Mouse (Mus musculus) adrenal gland (tissue): ENCODE measurements around the gene Bub3.

Experiments
- intact Hi-C: fragments of 180-260 bp; cut with DNase I; formaldehyde crosslinking; loops from one replicate; pipeline ENCODE4 v1.15.1; 2025
- long read RNA-seq, 2 experiments: library from polyadenylated mRNA; unstranded; transcript quantifications; one replicate each; pipeline ENCODE4 v2.0.0; 2020; ENCODE audit warnings: borderline replicate concordance in 1 of 2; ENCODE audit not compliant: insufficient replicate concordance in 1 of 2

The Bub3 gene
- long read RNA-seq, experiment 1, transcript Bub3-201 (8 exons, 2,218 nt) = major isoform, 142 of 153 reads
- long read RNA-seq, experiment 1, partial matches to known transcripts = 5 of 153 reads
- long read RNA-seq, experiment 1, other reads (novel, unspliced or antisense) = 6 of 153 reads
- long read RNA-seq, experiment 2, transcript Bub3-201 (8 exons, 2,218 nt) = major isoform, 157 of 169 reads
- long read RNA-seq, experiment 2, partial matches to known transcripts = 7 of 169 reads
- long read RNA-seq, experiment 2, other reads (novel, unspliced or antisense) = 5 of 169 reads

DNA sequence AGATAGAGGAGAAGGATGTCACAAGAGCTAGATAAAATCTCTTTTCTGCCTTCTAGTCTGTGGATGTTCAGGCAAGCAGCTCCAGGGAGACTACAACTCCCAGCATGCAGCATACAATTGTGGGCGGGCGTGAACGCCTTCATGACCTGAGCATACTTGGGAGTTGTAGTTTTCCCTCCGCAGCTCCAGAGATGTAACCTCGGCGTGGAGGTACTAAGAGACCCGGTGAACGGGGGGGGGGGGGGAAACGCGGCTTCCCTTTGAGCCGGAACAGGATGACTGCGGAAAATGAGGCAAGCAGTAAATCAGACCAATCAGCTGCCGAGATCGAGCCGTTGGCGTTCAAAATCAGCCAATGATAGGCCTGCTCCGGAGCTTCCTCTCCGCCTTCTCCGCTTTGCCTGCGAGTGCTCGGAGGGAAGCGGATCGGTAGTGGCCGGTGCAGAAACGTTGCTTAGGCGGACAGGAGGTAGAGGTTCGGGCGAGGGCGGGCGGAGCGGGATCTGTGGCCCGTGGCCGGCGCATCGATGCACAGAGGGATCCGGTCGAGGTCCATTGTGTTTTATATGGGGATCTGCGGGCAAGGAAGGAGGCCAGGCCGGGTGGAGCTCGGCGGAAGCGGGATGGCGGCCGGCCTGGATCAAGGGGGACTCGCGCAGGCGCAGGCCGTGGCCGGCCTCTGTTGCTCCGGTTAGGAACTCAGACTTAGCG, at the start of gene Bub3:
Bub3 (plus strand) TSS at position 237 of the 711 bp plus-strand sequence.
- intact Hi-C loops = no loop called here

DNA sequence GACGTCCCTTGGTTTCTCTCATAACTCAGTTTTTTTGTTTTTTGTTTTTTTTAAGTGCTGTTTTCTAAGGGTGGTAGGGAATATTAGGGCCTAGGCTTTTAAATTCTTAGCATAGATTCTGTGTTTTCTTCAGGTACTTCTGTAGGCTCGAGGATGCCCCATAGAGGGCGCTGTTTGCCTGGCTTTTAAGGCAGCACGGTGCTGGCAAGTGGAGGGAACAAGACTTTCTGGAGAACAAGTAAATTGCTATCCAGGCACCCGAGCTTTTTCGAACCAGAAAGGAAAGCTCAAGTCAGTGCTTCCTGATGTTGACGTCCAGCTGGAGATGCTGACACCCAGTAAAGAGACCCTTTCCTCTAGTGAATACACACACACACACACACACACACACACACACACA, 20.0 kb upstream of the Bub3 start:
- intact Hi-C loops = loop anchor here (10.0 kb wide), 1 partner anchor 205 kb away; no protein-coding TSS in a partner anchor

DNA sequence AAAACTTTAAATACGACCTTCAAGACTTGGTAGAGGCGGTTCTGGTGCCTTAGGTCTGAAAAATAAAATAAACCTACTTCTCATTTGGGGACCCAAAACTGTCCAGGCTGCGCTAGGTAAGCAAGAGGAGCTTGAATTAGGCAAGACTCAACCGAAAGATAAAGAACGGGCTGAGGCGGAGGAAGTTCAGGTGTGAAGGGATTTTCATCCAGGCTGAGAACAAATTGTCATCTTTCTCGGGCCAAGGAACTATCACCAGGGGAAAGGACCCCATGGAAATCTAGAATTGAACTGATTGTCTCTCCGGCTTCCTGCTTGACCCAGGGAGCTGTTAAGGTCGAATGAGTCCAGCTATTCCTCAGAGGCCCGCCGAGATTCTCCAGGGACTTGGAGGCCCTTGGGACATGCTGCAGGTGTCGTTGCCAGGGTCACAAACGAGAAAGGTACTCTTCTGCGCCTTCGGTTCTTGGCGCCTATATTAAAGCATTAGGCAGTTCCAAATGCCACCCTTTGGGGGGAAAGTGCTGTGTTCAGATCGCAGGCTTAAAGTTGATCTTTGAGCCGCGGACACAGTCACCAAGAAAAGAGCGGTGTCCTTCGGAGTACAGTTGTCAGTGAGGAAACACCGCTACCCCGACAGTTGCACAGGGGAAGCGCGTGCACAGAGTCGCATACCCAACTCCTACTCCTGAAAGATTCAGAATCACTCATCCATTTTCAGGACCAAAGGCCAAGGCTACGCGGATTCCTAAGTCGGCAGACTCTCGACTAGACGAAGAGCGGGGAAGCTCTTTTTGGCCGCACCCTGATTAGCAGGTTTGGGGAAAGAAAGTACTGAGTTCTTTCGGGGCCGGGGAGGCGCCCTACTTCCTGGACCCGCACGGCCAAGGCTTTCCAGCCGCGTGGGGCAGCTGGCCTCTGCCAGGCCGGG, 18.6 kb upstream of the Bub3 start:
- intact Hi-C loops = loop anchor here (10.0 kb wide), 1 partner anchor 203 kb away; no protein-coding TSS in a partner anchor

DNA sequence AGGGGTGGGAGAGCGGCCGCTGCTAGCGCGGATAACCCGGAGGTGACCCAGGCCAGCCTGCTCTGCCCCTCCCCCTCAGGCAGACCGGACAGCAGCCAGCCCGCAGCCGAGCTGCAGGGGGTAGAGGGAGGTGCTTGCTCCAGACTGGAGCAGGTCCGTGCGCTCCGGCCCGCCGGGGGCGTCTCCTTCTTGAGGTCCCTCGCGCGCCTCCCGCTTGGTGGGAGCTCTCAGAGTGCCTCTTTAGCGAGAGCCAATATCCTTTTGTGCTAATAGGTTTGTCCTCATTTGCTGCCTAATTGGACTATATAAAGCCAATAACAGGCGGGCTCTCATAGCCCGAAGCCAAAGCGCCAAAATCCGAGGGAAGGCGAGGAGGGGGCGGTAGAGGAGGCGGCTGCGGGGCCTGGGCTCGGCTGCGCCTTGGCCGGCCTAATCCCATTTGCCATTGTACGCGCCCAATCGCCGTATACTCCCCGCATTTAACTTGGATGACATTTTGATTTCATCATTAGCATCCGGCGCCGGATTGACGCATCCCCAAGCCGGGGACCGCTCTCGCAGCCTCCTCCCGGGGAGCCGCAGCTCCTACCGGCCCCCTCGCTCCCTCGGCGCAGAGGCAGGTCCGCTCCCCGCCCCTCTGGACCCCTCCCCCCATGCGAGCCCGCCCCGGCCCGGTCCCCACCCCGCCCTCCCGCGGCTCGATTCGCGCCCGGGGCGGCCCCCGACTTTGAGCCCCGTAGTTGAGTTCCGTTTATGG, 17.7 kb upstream of the Bub3 start, which contains the start of gene Hmx3:
Hmx3 (plus strand) TSS at position 753 of the 757 bp plus-strand sequence.
- intact Hi-C loops = loop anchor here (10.0 kb wide), 1 partner anchor 203 kb away; no protein-coding TSS in a partner anchor

DNA sequence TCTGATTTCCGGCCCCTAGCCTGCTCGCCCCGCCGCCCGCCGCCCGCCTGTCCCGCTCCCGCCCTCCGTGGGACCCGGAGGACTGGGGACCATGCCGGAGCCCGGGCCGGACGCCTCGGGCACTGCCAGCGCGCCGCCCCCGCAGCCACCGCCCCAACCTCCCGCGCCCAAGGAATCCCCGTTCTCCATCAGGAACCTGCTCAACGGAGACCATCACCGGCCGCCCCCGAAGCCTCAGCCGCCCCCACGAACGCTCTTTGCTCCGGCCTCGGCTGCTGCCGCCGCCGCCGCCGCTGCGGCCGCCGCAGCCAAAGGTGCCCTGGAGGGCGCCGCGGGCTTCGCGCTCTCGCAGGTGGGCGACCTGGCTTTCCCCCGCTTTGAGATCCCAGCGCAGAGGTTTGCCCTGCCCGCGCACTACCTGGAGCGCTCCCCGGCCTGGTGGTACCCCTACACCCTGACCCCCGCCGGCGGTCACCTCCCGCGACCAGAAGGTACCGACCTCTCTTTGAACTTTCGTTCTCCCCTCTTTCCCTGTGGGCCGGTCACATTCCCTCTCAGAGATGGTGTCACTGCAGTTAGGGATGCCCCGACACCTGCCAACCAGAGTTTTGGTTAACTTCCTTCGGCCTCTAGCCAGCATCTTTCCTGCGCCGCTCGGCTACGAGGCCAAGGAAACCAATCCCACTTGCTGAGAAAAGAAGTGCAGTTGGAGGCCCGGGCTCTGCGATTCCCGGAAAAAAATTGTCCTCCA, 17.0 kb upstream of the Bub3 start:
- intact Hi-C loops = loop anchor here (10.0 kb wide), 1 partner anchor 202 kb away; no protein-coding TSS in a partner anchor

DNA sequence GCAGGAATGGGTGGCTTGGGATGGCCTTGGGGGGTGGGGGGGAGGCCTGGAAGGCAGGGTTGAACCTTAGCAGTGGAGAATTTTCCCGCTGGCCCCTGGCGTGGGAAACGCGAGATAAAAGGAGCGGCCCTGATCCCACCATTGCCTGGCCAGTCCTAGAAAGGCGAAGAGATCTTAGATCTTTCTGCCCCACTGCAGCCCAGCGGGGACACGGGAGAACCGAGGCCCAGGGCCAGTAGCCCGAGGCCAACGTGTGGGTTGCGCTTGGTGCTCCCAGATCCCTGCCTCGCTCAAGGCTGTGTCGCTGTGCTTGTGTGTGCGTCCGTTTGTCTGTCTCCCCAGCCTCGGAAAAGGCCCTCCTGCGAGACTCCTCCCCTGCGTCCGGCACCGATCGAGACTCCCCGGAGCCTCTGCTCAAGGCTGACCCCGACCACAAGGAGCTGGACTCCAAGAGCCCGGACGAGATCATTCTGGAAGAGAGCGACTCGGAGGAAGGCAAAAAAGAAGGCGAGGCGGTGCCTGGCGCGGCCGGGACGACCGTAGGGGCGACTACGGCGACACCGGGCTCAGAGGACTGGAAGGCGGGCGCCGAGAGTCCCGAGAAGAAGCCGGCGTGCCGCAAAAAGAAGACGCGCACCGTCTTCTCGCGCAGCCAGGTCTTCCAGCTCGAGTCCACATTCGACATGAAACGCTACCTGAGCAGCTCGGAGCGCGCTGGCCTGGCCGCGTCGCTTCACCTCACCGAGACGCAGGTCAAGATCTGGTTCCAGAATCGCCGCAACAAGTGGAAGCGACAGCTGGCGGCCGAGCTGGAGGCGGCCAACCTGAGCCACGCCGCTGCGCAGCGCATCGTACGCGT, 16.2 kb upstream of the Bub3 start:
- intact Hi-C loops = loop anchor here (10.0 kb wide), 1 partner anchor 201 kb away; no protein-coding TSS in a partner anchor

DNA sequence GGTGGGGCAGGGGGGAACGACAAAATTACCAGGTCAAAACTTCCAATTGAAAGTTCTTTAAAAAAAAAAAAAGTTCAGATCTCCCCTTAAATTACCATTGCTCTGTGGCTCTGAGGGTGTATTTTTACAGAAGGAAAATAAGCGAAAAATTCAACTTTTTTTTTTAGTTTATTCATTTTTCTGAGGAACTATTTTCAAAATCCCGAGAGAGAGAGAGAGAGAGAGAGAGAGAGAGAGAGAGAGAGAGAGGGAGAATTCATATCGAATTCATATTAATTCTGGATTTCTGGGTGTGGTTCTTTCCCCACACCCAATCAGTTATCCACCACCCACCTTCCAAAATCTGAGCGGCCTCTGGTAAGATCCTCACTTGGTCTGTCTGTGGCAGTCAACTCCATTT, 15.2 kb upstream of the Bub3 start:
- intact Hi-C loops = loop anchor here (10.0 kb wide), 1 partner anchor 200 kb away; no protein-coding TSS in a partner anchor

DNA sequence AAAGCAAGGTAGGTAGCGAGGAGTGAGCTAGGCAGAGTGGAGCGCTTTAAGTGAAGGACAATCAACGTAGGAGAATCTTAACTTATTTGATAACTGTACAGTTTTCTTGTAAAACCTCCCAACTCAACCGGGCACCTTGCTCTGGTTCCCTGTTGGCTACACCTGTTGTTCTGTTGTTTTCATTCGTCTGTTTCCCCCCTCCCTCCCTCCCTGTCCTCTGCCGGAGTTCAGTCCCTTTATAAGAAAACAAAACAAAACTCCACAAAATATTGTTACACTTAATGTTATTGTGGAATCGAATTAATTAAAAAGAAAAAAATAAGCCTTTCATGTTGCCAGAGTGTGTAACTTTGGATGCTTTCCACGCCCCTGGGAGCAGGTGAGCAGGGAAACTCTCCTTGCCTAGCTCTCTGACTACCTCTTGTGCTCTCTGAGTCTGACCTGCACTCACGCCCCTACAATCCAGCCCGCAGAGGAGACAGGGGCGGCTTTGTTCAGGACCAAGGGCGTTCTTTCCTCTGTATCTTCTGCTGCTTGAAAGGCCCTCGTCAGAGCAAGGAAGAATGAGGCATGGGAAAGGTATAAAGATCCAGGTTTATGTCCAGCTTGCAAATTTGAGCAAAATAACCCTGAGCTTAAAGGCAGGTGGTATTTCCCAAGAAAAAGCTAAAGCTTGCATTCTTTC, 14.2 kb upstream of the Bub3 start:
- intact Hi-C loops = loop anchor here (10.0 kb wide), 1 partner anchor 199 kb away; no protein-coding TSS in a partner anchor

DNA sequence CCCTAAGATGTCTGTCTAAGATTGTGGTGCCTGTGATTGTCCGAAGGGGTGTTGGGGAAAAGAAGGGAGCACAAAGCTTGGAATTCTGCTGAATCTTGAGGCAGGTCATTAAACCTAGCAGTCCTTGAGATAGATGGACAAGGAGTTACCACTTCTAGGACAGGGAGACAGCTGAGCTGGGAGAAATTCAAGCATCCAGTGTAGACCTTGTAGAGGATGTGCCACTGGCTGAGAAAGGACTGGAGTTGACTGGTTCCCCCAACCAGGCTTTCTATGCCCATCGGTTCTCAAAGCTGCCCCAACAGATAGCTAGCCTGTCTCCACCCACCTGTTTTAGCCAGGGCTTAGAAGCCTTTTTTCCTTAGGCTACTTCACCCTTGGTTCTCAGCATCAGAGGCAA, 13.6 kb upstream of the Bub3 start:
- intact Hi-C loops = loop anchor here (10.0 kb wide), 1 partner anchor 198 kb away; no protein-coding TSS in a partner anchor

DNA sequence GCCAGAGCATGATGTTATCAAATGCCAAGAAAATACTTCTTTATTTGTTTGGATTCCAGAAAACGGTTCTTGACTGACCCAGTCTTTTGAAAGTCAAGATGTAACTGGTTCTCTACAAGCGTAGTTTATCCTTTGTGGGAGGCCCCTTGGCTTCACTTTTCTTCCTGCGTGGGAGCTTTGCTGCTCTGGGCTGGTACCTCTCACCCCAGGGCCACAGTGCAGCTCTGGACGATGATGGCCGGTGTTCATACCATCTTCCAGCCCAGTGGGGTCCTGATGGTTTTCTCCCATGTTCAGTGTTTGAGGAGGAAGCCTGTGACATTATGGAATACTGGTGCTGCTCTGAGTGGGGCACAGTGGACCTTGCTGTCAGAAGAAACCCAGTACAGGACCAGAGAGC, 12.5 kb upstream of the Bub3 start:
- intact Hi-C loops = loop anchor here (10.0 kb wide), 1 partner anchor 197 kb away; no protein-coding TSS in a partner anchor

DNA sequence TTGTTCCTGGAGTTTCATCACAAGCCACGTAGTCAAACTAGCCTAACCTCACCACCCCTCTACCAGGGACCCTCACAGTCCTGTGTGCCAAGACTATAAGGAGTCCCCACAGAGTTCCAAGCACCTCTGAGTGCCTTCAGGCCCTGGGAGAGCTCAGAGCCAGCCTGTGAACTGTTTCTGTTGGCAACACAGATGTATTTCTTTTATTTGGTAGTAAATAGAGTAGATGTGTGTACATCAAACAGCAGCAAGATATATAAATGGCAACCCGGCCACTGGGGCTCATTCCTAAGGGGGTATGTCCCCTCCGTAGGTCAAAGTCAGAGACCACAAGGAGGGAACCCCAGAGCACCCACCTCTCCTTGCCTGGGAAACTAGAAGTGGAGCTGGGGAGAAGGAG, 11.5 kb upstream of the Bub3 start, which contains the start of gene Hmx2:
Hmx2 (plus strand) TSS at position 301 of the 400 bp plus-strand sequence.
- intact Hi-C loops = loop anchor here (10.0 kb wide), 1 partner anchor 196 kb away; no protein-coding TSS in a partner anchor

DNA sequence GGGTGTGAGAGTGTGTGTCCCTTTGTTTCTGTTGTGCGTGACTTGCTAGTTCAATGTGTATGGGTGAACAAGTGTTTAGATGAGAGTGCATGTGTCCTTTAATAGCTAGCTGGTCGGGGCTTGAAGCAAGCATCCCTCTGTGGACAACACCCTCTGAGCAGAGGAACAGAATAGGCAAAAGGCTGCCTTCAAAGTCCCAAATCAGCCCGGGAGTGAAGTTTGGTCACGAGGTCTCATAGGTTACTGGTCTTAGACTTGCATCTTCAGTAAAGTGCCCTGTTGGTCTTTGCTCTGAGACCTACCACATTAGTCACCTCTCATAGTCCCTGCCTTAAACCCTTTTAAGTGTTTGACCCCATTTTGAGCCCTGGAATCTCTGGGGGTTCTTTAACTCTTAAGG, 8.6 kb upstream of the Bub3 start:
- intact Hi-C loops = no loop called here

DNA sequence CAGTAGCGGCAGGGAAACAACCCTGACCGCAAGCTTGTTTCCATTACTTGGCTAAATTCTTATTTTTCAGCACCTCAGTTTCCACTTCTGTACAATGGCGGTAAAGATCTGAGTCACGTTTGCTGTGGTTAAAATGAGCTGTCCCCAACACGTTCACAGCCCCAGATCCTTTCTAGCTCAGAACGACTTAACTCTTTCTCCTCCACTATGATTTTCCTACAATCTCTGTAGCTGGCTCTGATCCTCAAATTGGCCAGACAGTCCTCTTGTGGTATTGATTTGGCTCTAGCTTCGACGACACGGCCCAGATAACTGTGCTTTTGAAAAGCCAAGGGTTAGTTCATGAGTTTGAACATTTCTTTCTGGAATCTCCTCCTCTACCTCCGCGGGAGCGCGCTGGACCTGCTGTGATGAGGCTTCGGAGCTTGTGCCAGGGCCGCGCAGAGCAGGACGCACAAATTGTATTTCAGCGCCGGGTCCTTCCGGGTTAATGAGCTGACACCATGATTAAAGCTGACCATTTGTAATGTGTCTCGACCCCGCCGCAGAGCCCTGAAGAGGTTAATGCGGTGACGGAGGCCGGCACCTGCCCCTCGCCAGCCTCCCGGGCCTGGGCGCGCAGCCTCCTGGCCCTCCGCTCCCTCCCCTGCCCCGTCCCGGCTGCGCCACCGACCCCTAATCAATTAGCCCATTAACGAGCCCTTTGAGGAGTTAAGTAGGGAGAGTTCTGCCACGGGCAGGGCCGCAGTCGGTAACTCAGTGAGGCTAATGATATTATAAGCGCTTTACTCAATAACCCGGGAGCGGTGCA, 7.9 kb upstream of the Bub3 start:
- intact Hi-C loops = no loop called here

DNA sequence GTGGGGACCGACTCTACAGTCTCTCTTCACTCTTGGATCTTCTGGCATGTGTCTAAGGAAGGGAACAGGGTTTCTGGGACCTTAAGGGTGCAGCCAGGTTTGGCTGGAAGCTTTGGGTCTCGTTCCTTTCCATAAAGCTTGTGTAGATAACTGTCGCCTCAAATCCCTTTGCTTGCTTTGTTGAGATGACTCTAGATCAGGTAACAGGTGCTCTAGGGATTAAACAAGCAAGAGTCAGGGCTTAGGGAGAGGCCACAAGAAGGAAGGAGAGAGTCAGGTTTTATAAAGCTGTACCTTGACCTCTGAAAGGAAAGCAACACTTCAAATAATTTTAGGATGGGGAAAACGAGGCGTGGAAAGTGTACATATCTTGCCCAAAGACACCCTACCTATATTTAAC, 7.2 kb upstream of the Bub3 start:
- intact Hi-C loops = no loop called here

DNA sequence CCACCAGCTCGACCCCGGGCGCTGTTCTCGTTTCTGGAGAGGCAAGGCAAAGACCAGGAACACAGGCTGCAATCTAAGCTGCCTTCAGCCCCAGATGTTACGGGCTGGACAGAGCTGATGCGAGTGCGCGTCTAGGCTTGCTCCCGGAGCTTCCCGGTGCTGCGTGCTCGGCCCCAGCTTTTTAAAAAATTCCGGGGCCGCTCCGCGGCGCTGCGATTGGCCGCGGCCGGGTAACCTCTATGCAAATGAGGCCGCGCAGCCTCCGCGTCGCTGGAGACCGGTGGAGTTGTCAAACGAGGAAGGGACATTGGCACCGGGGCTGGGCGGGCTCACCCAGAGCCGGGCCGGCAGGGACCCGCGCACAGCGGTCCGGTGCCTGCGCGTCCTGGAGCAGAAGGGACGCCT, 6.2 kb upstream of the Bub3 start:
- intact Hi-C loops = no loop called here

DNA sequence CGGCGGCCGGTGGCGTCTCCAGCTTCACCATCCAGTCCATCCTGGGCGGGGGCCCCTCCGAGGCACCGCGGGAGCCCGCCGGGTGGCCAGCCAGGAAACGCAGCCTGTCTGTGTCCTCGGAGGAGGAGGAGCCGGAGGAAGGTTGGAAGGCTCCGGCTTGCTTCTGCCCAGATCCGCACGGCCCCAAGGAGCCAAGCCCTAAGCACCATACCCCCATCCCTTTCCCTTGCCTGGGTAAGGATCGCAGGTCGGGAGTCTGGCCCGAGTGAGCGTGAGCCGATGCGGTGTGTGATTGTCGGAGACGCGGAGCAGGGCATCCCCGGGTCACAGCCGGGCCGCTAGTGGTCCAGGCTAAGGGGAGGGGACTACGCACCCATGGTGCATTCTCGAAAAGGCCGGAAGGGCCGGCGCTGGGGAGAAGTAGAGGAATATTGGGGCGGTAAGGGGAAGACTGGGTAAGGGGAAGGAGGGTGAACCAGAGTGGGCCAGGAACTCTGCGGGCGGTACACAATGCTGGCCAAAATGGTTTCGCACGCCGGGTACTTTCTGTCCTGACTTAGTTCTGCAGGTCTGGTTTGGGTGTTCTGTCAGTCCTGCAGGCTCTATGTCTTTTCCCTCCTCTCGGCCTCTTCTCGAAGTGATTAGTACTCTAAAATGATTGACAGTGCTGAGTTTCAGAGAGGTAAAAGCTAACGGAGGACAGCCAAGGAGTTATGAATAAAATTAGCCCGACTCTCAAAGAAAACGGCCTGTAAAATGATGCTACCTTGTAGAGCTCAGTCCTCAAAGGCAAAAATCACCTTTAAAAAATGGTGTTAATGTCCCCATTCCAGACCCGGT, 5.5 kb upstream of the Bub3 start:
- intact Hi-C loops = no loop called here
